In genomic region chr3:102249401-102249991, GRCm38 (mm10) we compare ENCODE assay signal across 8 mouse cellular contexts. TPM values are rescaled to one million over a fixed set of nuclear protein-coding genes. Genes with fewer than 3 reads are reported as not detected.
A peak's percentile ranks its signal among the peaks of the same experiment; 100 is the strongest.
DNase-seq lines count a peak whose midpoint lies in the region; ATAC-seq and TF ChIP-seq lines count a peak whose summit lies in the region.

No protein-coding gene starts in this region.

- peak; percentile 92 for TF ChIP-seq CTCF in intestine, postnatal 0 days (IDR thresholded peaks at IDR 0.05; ENCODE audit: low read depth)
- peak; percentile 93 for TF ChIP-seq CTCF in lung, embryonic 14.5 days (IDR thresholded peaks at IDR 0.05; ENCODE audit: low read depth)

- H3K4me2 ChIP-seq in intestine, postnatal 0 days (replicated peaks; ENCODE audit: low read depth): no peak overlapping the region
- no peak overlapping the region for H3K4me2 ChIP-seq in intestine, embryonic 16.5 days (ENCODE audit: low read depth, low read length)
- no peak overlapping the region for H3K4me2 ChIP-seq in lung, embryonic 14.5 days

- no peaks in the 10 kb centered on the region for H3K4me1 ChIP-seq in intestine, postnatal 0 days (replicated peaks; ENCODE audit: control insufficient read depth, insufficient read depth, low read length)
- H3K4me1 ChIP-seq in intestine, embryonic 16.5 days (ENCODE audit: control insufficient read depth, insufficient read depth, low read length): no peaks in the 10 kb centered on the region
- H3K4me1 ChIP-seq in lung, embryonic 14.5 days (ENCODE audit: insufficient read depth): no peaks in the 10 kb centered on the region

- WGBS in intestine, postnatal 0 days: 51% methylated on average over 9 of the region's 9 CpGs
- WGBS in intestine, embryonic 16.5 days: 56% methylated on average over 9 of the region's 9 CpGs
- WGBS in lung, embryonic 14.5 days: 49% methylated on average over 9 of the region's 9 CpGs

- DNase-seq in cerebellum, postnatal 36 days: peak; percentile 24 to 38
- DNase-seq in gastrocnemius, postnatal 14 days: peak; percentile 39
- peak; percentile 45 to 73 for DNase-seq in kidney, postnatal 36 days
- DNase-seq in lung, embryonic 14.5 days: peak; percentile 89
- DNase-seq in retina, embryonic 14.5 days (ENCODE audit: low spot score): peak; percentile 82
- DNase-seq in thymus, postnatal 14 days: no peak

- H3K9ac ChIP-seq in intestine, postnatal 0 days (ENCODE audit: low read depth, low read length): no peak overlapping the region
- no peak overlapping the region for H3K9ac ChIP-seq in intestine, embryonic 16.5 days (ENCODE audit: low read depth, low read length)
- no peak overlapping the region for H3K9ac ChIP-seq in lung, embryonic 14.5 days

- H3K36me3 ChIP-seq in intestine, postnatal 0 days (ENCODE audit: control insufficient read depth, insufficient read depth): no peaks in the 10 kb centered on the region
- H3K36me3 ChIP-seq in intestine, embryonic 16.5 days (ENCODE audit: control insufficient read depth, insufficient read depth, low read length): no peaks in the 10 kb centered on the region
- no peaks in the 10 kb centered on the region for H3K36me3 ChIP-seq in lung, embryonic 14.5 days (ENCODE audit: insufficient read depth)

- intact Hi-C loops in gastrocnemius, postnatal 14 days (cut with DNase I; ENCODE audit: low total_unique reads): loop anchor here (2.0 to 10.0 kb wide), 3 partner anchors 355 to 555 kb away; no protein-coding TSS in a partner anchor

- H3K9me3 ChIP-seq in intestine, postnatal 0 days (ENCODE audit: control insufficient read depth): no peaks in the 10 kb centered on the region
- no peaks in the 10 kb centered on the region for H3K9me3 ChIP-seq in intestine, embryonic 16.5 days (ENCODE audit: control insufficient read depth, low read length)
- H3K9me3 ChIP-seq in lung, embryonic 14.5 days (ENCODE audit: low read depth, low read length): no peaks in the 10 kb centered on the region

- no peak overlapping the region for H3K4me3 ChIP-seq in intestine, postnatal 0 days (ENCODE audit: low read depth, low read length)
- no peak overlapping the region for H3K4me3 ChIP-seq in intestine, embryonic 16.5 days (ENCODE audit: low read length)
- H3K4me3 ChIP-seq in lung, embryonic 14.5 days (ENCODE audit: low read depth, low read length): no peak overlapping the region

- H3K27me3 ChIP-seq in intestine, postnatal 0 days (replicated peaks; ENCODE audit: control insufficient read depth, insufficient read depth, low read length): no peaks in the 10 kb centered on the region
- H3K27me3 ChIP-seq in intestine, embryonic 16.5 days (replicated peaks; ENCODE audit: control insufficient read depth, insufficient read depth, low read length): no peaks in the 10 kb centered on the region
- no peaks in the 10 kb centered on the region for H3K27me3 ChIP-seq in lung, embryonic 14.5 days (ENCODE audit: insufficient read depth, low read length)

- ATAC-seq in intestine, postnatal 0 days: no peak
- no peak for ATAC-seq in intestine, embryonic 16.5 days
- 0 out of 2 replicates have a peak, but pooled peaks have one; percentile 28 for ATAC-seq in lung, embryonic 14.5 days (ENCODE audit: insufficient read depth)

- H3K27ac ChIP-seq in intestine, postnatal 0 days (ENCODE audit: low read depth, low read length): no peak overlapping the region
- no peak overlapping the region for H3K27ac ChIP-seq in intestine, embryonic 16.5 days (ENCODE audit: low read length)
- no peak overlapping the region for H3K27ac ChIP-seq in lung, embryonic 14.5 days (ENCODE audit: low read depth)

RNA-seq across cellular contexts. Expression of gene Vangl1, which starts 45.0 kb away (rescaled TPM):
- 7.2 and 7.4 TPM in 2 replicates for polyA plus RNA-seq in intestine, postnatal 0 days (2015; fragmentation: Nextera tagmentation; extraction: Ambion mirVana)
- 18.7 and 20.6 TPM in 2 replicates for polyA plus RNA-seq in intestine, embryonic 16.5 days (2015; fragmentation: Nextera tagmentation; extraction: Ambion mirVana)
- total RNA-seq in gastrocnemius, postnatal 14 days (2021): 10 to 100 TPM in 1 of 2 experiments, 1 to 10 TPM in 1; 8.8 to 10.6 TPM
- 22.9 and 28.4 TPM in 2 replicates for polyA plus RNA-seq in lung, embryonic 14.5 days (2014; fragmentation: Nextera tagmentation; extraction: Ambion mirVana)
